Mouse (Mus musculus) erythroblast, embryonic 14.5 days (primary cell): ENCODE measurements around the gene 4921536K21Rik.

Experiments
- GATA1 ChIP-seq: IDR thresholded peaks from 2 replicates; pipeline ENCODE4 v1.6.1; 2012; ENCODE audit warnings: low read length, inconsistent platforms, mixed read lengths
- TAL1 ChIP-seq: IDR thresholded peaks from 3 replicates; pipeline ENCODE4 v1.6.1; 2012; ENCODE audit warnings: low read length, inconsistent platforms, mixed read lengths

DNA sequence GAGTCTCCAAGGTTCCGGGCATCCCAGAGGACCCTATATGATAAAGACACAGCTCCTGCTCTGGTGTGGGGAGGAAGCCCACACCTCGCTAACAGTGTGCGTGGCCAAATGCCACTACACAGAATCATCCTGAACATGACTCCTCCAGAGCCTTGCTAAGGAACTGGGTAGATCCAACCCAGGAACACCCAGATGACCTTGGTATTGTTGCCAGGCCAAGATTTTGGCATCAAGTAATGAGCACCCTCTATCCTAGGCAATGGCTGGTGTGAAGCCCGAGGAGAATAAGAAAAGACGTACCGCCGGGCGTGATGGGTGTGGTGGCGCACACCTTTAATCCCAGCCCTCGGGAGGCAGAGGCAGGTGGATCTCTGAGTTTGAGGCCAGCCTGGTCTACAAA is 41.9 kb downstream of the 4921536K21Rik start:
- no peak for TF ChIP-seq GATA1
- TF ChIP-seq TAL1 = no peak
